Mouse (Mus musculus): ENCODE measurements around the gene Ankrd66.

Gene Ankrd66

DNA sequence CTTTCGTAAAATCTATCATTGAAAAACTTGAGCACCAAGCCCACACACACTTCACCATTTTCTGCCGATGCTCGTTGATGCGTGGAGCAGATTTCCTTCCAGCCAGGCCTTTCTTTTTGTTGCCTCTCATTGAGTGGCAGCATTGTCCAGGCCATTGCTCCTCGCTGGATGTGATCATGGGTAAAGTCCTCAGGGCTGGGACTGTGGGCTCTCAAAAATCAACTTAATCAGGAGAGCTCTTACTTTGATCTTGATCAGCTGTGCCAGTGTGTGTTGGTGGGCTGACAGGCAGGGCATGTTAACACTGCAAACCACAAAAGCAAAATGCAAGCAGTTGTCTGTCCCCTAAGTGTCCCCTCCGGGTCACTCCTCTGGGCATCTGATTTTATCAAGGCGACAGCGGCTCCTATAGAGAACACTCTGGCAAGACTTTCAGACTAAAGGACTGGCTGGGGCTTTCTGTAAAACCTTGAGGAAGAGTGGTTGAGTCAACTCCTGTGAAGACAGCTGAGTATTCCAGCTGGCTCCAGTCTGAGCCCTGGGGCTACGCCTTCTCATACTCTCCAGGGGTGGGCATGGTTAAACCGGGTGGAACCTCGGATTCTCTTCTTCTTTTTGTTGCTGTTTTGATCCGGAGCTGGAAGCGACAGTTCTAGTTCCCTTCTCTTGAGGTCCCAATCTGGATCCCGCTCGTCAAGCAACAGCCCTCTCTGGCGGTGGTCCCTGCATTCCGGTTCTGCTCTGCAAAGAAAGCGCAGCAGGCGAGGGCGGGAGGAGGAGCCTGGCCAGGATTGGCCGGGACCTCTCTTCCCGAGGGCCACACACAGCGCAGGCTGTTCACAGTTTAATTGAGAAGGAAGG lies 8.8 kb downstream of the Ankrd66 start:
- peak; percentile 13 to 33 for DNase-seq

DNA sequence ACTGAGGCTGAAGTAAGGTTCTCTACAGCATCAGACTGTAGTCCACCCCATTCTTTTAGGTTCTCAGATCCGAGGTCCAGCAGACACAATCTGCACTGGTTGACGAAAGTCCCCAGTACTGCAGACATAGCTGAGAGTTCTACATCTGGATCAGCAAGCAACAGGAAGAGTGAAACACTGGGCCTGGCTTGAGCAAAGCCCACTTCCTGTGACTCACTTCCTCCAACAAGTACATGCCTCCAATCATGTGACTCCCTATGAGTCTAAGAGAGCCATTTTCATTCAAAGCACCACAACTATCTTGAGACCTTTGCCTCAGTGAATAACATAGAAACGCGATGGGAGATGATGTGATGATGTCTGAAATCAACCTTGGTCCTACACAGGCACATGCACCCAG lies 12.2 kb downstream of the Ankrd66 start:
- no peak for DNase-seq

DNA sequence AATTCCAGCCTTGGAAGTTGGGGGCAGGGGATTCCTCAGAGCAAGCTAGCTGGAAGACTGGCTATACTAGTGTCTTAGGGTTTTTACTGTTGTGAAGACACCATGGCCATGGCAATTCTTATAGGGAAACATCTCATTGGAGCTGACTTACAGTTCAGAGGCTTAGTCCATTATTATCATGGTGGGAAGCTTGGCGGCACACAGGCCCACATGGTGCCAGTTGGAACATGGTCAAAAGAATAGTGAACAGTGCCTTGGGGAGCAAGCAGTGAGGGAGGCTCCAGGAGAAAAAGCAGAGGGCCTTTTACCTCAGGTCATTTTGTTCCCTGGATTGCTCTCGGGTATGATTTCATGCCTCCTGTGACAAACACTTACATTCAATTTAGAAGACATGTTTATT lies 12.9 kb downstream of the Ankrd66 start:
- no peak for DNase-seq

DNA sequence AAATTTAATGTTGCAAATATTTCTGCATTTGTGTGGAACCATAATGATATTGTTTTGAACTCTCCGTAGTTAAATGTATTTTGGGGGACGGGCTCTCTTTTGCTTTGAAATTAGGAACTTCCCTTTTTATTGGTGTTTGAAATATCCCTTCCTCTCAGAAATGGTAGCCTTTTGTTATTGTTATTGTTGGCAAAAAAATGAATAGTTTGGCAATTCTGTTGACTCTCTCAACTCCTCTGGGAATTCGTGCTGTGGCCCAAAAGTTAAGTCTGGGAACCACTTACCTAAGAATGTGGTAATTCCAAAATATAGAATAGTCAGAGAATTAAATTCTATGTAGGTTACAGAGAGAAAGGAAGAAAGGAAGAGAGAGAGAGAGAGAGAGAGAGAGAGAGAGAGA lies 23.3 kb downstream of the Ankrd66 start:
- DNase-seq, result no peak

DNA sequence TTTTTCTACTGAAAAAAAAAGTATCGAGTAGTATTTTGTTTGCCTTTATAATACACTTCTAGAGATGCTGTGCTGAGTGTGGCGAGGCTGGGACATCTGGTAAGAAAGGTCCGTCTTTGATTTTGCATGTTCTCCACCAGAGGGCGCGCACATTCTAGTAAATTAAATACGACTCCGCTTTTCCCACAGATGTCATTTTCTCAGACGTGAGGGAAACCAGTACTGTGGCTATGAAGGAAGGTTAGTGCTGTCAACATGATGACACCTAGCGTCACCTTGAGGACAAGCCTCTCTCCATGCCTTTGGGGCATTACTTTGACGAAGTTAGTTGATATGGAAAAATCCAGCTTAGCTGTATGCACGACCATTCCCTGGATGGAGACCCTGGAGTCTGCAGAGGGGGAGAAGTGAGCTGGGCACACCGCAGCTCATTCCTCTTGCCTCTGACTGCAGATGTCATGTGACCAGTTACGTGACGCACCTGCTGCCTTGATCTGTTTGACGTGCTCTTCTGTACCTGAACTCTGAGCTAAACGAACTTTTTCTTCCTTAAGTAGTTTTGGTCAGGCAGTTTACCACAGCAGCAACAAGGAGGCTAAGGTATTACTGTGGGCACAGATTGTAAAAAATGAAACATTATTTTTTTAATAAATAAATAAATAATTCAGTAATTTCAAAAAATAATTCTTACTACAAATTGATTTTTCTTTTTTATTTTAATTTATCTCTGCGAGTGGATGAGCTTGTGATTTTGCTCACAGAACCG lies 24.6 kb downstream of the Ankrd66 start:
- DNase-seq, result peak; percentile 32 to 54

DNA sequence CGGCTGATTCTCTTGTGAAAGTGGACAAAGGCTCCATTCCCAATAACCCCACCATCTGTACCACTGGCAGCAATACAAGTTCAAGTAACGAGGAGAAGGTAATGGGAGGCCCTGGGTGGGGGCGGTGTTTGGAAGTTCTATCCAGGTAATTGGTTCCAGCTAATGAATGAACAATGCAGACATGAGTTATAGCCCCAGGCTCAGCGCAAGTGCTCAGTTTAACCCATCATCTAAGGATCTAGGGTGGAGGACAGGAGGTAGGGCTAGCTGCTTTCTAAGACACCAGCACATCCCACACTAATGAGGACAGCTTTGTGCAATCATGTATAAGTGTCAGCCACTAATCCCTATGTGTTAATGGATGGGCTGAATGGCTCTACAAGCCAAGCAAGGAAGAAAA lies 32.7 kb downstream of the Ankrd66 start:
- no peak for DNase-seq

DNA sequence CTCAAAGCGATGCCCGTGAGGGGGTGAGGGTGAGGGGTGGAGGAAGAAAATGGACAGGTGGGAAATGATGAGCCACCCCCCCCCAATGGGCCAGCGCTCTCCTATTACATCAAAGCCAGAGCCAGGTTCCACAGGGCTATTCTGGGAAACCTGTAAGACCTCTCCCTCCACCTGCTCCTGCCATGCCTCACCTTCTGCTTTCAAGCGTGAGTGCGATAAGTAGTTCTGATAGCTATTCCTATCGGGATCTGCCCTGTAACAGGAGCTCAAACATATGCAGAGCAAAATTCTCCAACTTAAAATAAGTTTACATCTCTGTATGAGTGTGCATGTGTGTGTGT lies 38.9 kb downstream of the Ankrd66 start:
- DNase-seq, result no peak

DNA sequence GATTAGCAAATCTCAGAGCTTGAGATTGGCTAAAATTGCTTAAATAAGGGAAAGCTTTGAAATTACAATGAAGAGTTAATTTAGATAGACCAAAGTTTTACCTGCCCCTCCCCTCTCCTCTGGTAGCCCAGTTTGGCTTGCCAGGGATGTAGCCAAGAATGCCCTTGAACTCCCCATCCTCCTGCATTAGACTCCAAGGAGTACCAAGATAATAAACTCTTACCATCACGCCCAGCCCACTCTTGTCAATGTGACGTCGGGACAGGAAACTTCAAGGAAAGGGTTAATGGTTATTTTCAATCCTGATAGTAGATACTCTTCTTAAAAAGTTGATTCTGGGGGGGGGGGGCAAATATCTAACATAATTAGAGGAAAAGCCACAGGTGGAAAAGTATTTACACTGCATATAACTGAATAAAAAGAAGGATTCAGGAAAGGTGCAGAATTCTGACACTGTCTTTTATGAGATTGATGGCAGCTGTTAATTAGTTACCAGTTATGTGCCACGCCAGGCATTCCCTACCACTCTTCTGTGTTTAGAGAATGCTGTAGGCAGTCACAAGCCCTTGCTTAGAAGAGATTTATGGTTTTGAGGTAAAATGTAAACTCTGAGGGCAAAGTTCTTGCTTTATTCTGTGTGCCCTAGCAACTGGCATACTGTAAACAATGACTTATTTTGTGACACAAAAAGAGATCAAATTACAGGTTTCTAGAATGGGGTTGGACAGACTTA lies 39.4 kb downstream of the Ankrd66 start:
- peak; percentile 35 to 66 for DNase-seq

DNA sequence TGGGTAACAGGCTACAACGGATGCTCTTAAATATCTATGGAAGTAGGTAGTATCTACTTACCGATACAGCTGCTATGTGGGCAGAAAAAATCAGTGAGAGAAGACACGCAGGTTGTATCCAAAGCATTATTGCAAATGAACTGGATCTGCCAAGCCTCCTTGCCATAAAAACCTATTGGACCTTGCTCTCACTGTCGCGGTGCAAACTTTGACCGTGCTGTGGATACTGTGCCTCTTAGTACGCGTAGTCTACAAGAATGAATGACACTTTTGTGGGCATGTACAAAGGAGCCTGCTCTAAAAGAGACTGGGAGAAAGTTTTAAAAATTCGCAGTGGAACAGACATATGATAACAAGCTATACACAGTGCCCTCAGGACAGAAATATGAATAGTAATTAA lies 40.8 kb downstream of the Ankrd66 start, which contains the start of gene Mep1a:
TSS of gene Mep1a (minus strand) at position 221 of the 400 bp plus-strand sequence.
- DNase-seq, result peak; percentile 75 to 79

DNA sequence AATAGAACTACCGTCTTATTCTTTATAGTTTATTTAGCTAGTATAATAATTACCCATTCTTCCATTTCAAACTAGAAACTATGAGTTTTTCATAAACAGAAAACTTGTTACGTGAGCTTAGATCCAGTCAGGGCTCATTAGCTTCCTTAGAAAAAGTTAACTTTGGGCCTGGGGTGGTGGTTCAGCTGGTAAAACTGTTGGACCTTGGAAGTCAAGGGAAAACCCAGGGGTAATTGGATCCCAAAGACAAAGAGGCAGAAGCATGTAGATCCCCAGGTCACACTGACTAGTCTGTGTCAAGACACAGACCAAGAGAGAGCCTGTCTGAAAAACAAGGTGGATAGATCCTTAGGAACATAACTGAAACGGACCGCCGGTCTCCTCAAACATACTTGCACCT lies 41.8 kb downstream of the Ankrd66 start:
- DNase-seq, result peak; percentile 58 to 72

DNA sequence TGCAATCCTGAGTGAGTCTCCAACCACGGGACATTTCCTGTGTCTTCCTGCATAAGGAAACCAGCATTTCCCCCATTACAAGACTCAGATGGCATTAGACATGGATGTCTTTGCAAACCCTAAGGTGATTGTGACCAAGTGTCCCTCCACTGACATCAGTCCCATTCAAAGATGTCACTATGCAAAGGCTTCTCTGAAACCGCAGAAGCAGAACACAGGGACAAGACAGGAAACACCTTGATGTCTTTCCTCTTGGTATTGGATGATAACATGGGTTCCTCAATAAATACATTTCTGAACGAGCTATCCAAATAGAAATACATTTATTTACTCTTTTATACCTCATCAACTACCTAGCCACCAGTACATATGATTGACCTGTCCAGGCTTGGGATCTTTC lies 42.2 kb downstream of the Ankrd66 start:
- no peak for DNase-seq

DNA sequence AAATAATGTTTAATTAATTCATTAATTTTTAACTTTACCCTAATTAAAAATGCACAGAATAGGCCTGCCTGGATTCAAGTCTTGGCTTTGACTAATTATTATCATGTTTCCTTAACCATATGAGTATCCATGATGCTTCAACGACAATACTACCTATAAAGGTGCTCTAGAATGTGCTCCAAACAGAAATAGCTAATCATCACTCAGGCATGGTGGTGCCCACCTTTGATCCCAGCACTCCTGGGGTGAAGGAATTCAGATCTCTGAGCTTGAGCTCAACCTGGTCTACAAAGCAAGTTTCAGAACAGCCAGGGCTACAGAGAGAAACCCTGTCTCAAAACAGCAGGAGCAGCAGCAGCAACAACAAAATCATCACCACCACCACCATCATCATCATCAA lies 42.9 kb downstream of the Ankrd66 start:
- peak; percentile 68 to 71 for DNase-seq

DNA sequence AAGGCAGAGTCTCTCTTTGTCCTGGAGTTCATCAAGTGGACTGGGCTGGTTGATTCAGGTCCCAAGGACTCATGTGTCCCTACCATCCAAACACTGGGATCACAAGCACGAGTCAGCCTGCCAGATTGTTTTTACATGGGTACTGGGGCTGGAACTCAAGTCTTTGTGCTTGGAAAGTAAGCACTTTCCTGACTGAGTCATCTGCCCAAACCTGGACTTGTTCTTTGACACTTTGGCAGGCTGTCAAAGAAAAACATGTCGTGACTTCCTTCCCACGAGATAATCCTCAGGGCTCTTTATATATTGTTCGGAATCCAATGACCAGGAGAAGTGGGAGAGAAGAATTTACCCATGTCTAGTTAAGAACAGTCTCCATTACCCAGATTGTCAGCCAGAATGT lies 45.9 kb downstream of the Ankrd66 start:
- DNase-seq, result no peak

DNA sequence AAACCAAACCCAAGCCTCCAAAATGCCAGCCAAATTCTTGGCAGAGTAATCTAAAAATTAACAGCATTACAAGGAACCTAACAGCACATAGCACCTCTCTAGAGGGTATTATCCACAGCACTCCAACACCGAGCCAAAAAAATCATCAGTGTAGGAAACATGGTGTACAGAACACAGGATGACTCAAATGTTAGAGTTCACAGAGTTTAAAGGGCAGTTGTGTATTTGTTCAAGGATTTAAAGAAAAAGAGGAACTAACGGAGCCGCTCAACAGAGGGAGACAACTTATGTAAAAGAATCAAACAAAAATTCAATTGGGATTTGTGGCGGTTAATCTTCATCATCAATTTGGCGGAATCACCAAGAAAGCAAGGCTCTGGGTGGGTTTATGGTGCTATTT lies 47.9 kb downstream of the Ankrd66 start:
- no peak for DNase-seq

DNA sequence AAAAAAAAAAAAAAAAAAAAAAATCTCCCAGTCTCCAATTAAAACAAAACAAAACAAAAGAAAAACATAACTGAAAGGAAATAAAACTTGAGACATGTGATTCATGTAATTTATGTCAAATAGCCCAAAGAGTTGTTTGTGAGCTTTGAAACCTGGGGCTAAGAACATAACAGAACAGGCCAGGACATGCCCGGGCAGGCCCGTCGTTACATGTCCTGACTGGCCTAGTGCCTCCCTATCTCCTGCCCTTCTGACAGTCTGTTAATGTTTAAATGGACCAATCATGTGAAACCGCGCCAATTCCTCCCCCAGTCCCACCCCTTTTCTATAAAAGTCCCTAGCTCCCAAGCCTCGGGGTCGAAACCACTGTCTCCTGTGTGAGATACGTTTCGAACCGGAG lies 53.1 kb downstream of the Ankrd66 start:
- DNase-seq, result peak in 1 of 2 experiments; percentile 51

DNA sequence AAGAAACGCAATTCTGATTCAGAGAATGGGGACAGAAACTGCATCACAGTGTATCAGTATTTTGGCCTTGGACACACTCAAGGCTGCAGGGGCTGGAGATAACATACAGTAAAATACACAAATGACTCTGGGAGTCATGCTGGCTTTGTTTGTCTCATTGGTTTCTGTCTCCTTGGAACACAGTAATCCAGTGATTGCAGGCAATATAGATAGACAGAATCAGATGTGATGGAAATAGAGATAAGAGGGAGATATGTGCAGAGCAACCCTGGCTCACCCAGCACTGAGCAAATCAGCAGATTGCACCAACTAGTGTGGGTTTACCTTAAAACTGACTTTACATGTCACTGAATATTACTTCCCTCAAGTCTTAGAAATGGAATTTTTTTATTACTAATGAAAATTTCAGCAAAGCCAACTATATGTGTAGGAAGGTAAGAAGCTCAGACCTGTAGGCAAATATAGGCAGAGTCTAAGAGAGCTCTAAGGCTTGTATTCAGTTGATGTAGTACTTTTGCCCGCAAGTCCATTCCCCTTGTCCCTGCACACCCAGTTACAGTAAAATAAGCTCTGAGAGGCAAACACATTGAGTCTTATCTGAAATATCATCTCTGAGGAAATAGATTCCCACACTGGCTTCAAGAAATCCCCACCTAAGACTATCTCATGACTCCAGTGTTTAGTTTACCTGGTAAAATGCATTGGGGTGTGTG lies 54.8 kb downstream of the Ankrd66 start:
- DNase-seq, result no peak

DNA sequence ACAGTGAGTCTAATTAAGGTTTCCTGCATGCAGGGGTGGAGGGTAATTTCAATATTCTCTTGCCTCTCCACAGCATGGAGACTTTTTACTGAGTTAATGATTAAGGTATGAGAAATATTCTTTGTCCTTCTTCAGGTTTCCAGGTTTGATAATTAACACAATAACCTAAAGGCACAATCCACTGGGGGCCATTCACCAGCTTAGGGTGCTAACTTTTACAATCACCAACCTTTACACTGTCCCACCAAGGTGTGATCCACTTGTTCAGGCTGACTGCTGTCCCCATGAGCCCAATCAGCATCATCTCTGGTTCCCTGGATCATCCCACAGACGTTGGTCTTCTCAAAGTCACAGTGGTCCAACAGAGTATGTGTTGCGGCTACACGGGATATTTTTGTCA lies 57.5 kb downstream of the Ankrd66 start:
- DNase-seq, result peak; percentile 33 to 35
